Mouse (Mus musculus): ENCODE measurements at regions not wholly inside any gene's neighbourhood (a gene's known extent, or its start where the extent isn't known, plus 50 kb on each side); places are given as distances from the start of the nearest gene placed in this dataset.

DNA sequence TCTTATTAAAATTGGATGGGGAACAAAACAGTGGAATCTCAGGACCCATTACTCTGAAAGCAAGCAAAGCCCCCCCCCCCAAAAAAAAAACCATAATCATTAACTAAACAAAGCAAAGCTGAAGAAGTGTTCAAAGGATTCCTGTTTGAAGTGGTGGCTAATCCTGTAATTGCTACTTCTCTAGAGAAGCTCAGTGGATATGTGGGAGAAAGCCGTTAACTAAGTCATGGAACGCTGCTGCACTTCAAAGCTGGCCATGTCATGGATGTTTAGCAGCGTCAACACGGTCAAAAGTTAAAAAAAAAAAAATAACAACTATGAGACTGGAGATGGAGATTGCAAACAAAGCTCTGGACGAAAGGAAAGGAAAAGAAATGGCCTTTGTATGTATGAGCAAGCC lies 305.3 kb upstream of the Slc35b3 start:
- Histone ChIP-seq H3K9ac (ENCODE audit: low read length) (no peak overlapping the region), H3K9me3 (replicated peaks; ENCODE audit: control insufficient read depth, low read length) (no peaks in the 10 kb centered on the region), H3K4me2 (ENCODE audit: low read depth, low read length) (no peak overlapping the region), H3K4me3 (replicated peaks; ENCODE audit: low read length) (no peak overlapping the region), H3K27me3 (ENCODE audit: control insufficient read depth, insufficient read depth, low read length) (no peaks in the 10 kb centered on the region), H3K4me1 (ENCODE audit: control insufficient read depth, insufficient read depth, low read length) (no peaks in the 10 kb centered on the region), H3K36me3 (ENCODE audit: control insufficient read depth, insufficient read depth, low read length) (no peaks in the 10 kb centered on the region), H3K27ac (ENCODE audit: low read length) (no peak overlapping the region)
- no peak for ATAC-seq (ENCODE audit: insufficient read depth, low FRiP score)
- 56% methylated on average over 5 of the region's 5 CpGs for WGBS

DNA sequence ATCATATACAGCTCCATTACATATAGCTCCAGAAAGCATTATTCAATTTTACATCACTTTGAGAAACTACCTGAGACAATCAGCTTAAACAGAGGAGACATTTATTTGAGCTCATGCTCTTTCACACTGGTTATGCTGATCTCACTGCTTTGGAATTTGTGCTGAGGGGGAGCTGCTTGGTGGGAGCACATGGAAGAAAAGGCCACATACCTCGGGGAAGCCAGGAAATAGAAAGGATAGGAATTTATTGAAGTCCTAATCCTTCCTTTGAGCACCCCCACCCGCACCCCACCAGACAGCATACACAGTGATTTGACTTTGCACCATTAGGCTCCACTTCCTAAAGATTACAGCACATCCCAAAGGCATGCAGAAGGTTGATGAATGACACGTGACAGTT lies 296.0 kb upstream of the Slc35b3 start:
- Histone ChIP-seq H3K27ac (ENCODE audit: low read length) (no peak overlapping the region), H3K4me2 (ENCODE audit: low read depth, low read length) (no peak overlapping the region), H3K9ac (ENCODE audit: low read length) (no peak overlapping the region), H3K4me3 (replicated peaks; ENCODE audit: low read length) (no peak overlapping the region), H3K4me1 (ENCODE audit: control insufficient read depth, insufficient read depth, low read length) (no peaks in the 10 kb centered on the region), H3K27me3 (ENCODE audit: control insufficient read depth, insufficient read depth, low read length) (no peaks in the 10 kb centered on the region), H3K36me3 (ENCODE audit: control insufficient read depth, insufficient read depth, low read length) (no peaks in the 10 kb centered on the region), H3K9me3 (replicated peaks; ENCODE audit: control insufficient read depth, low read length) (no peaks in the 10 kb centered on the region)
- 33% methylated on average over 3 of the region's 3 CpGs for WGBS
- ATAC-seq (ENCODE audit: insufficient read depth, low FRiP score) = no peak

DNA sequence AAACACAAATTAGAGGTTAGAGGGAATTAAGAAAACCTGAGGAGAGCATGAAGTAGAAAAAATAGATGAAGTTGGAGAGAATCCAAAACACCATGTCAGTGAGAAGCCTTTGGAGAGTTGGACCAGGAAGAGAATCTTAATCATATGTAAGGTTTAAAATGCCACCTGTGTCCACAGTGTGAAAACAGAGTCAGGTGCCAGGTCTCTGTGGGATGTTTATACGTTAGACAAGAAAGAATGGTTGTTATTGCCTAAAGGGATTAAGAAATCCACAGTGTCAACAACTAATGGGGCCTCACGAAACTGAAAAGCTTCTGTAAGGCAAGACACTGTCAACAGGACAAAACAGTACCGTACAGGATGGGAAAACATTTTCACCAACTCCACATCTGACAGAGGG lies 294.7 kb upstream of the Slc35b3 start:
- WGBS = 57% methylated on average over 3 of the region's 3 CpGs
- Histone ChIP-seq H3K27me3 (ENCODE audit: control insufficient read depth, insufficient read depth, low read length) (no peaks in the 10 kb centered on the region), H3K9me3 (replicated peaks; ENCODE audit: control insufficient read depth, low read length) (no peaks in the 10 kb centered on the region), H3K9ac (ENCODE audit: low read length) (no peak overlapping the region), H3K36me3 (ENCODE audit: control insufficient read depth, insufficient read depth, low read length) (no peaks in the 10 kb centered on the region), H3K4me3 (replicated peaks; ENCODE audit: low read length) (no peak overlapping the region), H3K27ac (ENCODE audit: low read length) (no peak overlapping the region), H3K4me1 (ENCODE audit: control insufficient read depth, insufficient read depth, low read length) (no peaks in the 10 kb centered on the region), H3K4me2 (ENCODE audit: low read depth, low read length) (no peak overlapping the region)
- ATAC-seq (ENCODE audit: insufficient read depth, low FRiP score) = no peak

DNA sequence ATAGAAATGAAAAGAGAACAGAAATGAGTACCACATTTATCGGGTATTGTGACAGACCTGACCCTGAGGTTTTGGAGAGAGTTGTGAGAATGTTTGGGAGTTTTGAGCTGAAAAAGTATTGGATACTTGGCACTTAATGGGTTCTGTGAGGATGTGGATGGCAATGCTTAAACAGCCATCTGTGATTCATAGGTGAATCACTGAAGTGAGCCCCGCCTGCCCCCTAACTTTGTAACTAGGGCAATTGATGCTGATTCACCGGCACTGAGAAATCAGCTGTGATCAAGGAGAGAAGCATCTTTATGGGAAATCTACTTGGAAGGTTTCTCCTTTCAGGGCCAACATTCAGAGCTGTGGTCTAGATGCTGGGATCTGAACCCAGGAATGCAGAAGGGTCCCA lies 291.9 kb upstream of the Slc35b3 start:
- Histone ChIP-seq H3K4me3 (replicated peaks; ENCODE audit: low read length) (no peak overlapping the region), H3K4me2 (ENCODE audit: low read depth, low read length) (no peak overlapping the region), H3K4me1 (ENCODE audit: control insufficient read depth, insufficient read depth, low read length) (no peaks in the 10 kb centered on the region), H3K9me3 (replicated peaks; ENCODE audit: control insufficient read depth, low read length) (no peaks in the 10 kb centered on the region), H3K27ac (ENCODE audit: low read length) (no peak overlapping the region), H3K9ac (ENCODE audit: low read length) (no peak overlapping the region), H3K36me3 (ENCODE audit: control insufficient read depth, insufficient read depth, low read length) (no peaks in the 10 kb centered on the region), H3K27me3 (ENCODE audit: control insufficient read depth, insufficient read depth, low read length) (no peaks in the 10 kb centered on the region)
- 90% methylated on average over 3 of the region's 3 CpGs for WGBS
- no peak for ATAC-seq (ENCODE audit: insufficient read depth, low FRiP score)

DNA sequence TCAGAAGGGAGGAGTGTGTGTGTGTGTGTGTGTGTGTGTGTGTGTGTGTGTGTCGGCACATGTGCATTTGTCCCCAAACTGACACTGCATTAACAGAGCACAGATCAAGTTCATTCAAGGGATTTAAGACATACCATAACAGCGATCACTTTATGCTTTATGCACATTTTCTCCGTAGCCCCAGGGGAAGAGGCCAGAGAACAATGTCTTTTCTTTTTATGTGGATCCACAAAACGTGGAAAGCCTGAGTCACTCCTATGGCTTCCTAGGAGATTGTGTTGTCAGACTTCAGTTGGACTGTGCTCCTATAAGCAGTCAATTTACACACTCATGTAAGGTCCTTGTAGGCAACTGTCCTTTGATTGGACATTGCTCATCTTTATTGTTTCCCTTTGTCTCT lies 289.4 kb upstream of the Slc35b3 start:
- no peaks in the 10 kb centered on the region for H3K27me3 ChIP-seq (ENCODE audit: control insufficient read depth, insufficient read depth, low read length)
- no peaks in the 10 kb centered on the region for H3K4me1 ChIP-seq (ENCODE audit: control insufficient read depth, insufficient read depth, low read length)
- WGBS = 79% methylated on average over 4 of the region's 4 CpGs
- no peak for ATAC-seq (ENCODE audit: insufficient read depth, low FRiP score)
- no peaks in the 10 kb centered on the region for H3K36me3 ChIP-seq (ENCODE audit: control insufficient read depth, insufficient read depth, low read length)
- no peak overlapping the region for H3K4me3 ChIP-seq (replicated peaks; ENCODE audit: low read length)
- H3K27ac ChIP-seq (ENCODE audit: low read length) = no peak overlapping the region
- no peaks in the 10 kb centered on the region for H3K9me3 ChIP-seq (replicated peaks; ENCODE audit: control insufficient read depth, low read length)
- no peak overlapping the region for H3K9ac ChIP-seq (ENCODE audit: low read length)
- no peak overlapping the region for H3K4me2 ChIP-seq (ENCODE audit: low read depth, low read length)

- Histone ChIP-seq H3K4me2 (ENCODE audit: low read depth, low read length) (no peak overlapping the region), H3K4me3 (replicated peaks; ENCODE audit: low read length) (no peak overlapping the region), H3K36me3 (ENCODE audit: control insufficient read depth, insufficient read depth, low read length) (no peaks in the 10 kb centered on the region), H3K27me3 (ENCODE audit: control insufficient read depth, insufficient read depth, low read length) (no peaks in the 10 kb centered on the region), H3K4me1 (ENCODE audit: control insufficient read depth, insufficient read depth, low read length) (no peaks in the 10 kb centered on the region), H3K9ac (ENCODE audit: low read length) (no peak overlapping the region), H3K27ac (ENCODE audit: low read length) (no peak overlapping the region), H3K9me3 (replicated peaks; ENCODE audit: control insufficient read depth, low read length) (no peaks in the 10 kb centered on the region)
- ATAC-seq (ENCODE audit: insufficient read depth, low FRiP score) = no peak
- 56% methylated on average over 4 of the region's 4 CpGs for WGBS
Observed at GRCm38 (mm10) chr13:39226829-39227228, 266.2 kb upstream of the Slc35b3 start.

GRCm38 (mm10) chr13:39225651-39226050 lies 265.0 kb upstream of the Slc35b3 start:
- Histone ChIP-seq H3K36me3 (ENCODE audit: control insufficient read depth, insufficient read depth, low read length) (no peaks in the 10 kb centered on the region), H3K4me2 (ENCODE audit: low read depth, low read length) (no peak overlapping the region), H3K27me3 (ENCODE audit: control insufficient read depth, insufficient read depth, low read length) (no peaks in the 10 kb centered on the region), H3K27ac (ENCODE audit: low read length) (no peak overlapping the region), H3K4me1 (ENCODE audit: control insufficient read depth, insufficient read depth, low read length) (no peaks in the 10 kb centered on the region), H3K9me3 (replicated peaks; ENCODE audit: control insufficient read depth, low read length) (no peaks in the 10 kb centered on the region), H3K4me3 (replicated peaks; ENCODE audit: low read length) (no peak overlapping the region), H3K9ac (ENCODE audit: low read length) (no peak overlapping the region)
- no peak for ATAC-seq (ENCODE audit: insufficient read depth, low FRiP score)
- 58% methylated on average over 6 of the region's 6 CpGs for WGBS

DNA sequence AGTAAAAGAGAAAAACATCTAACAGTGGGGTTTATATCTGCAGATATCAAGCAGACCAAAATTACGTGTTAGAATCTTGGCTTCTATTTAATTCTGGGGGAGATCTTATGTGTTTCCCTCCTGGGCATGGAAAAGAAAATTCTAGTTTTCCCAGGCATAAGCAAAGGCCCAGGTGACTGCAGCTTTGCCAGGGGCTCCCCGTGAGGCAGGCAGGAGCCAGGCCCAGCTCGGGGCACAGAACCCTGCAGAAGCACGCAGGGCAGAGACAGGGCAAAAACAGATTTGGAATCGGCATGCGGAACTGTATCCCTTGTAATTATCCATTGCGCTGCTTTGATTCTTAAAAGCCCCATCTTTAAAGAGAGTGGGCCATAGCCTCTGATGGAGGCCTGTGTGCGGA lies 250.4 kb upstream of the Slc35b3 start:
- no peaks in the 10 kb centered on the region for H3K9me3 ChIP-seq (replicated peaks; ENCODE audit: control insufficient read depth, low read length)
- no peak for ATAC-seq (ENCODE audit: insufficient read depth, low FRiP score)
- no peak overlapping the region for H3K9ac ChIP-seq (ENCODE audit: low read length)
- no peak overlapping the region for H3K27ac ChIP-seq (ENCODE audit: low read length)
- H3K36me3 ChIP-seq (ENCODE audit: control insufficient read depth, insufficient read depth, low read length) = no peaks in the 10 kb centered on the region
- H3K4me2 ChIP-seq (ENCODE audit: low read depth, low read length) = no peak overlapping the region
- no peaks in the 10 kb centered on the region for H3K4me1 ChIP-seq (ENCODE audit: control insufficient read depth, insufficient read depth, low read length)
- WGBS = 86% methylated on average over 8 of the region's 8 CpGs
- H3K27me3 ChIP-seq (ENCODE audit: control insufficient read depth, insufficient read depth, low read length) = no peaks in the 10 kb centered on the region
- H3K4me3 ChIP-seq (replicated peaks; ENCODE audit: low read length) = no peak overlapping the region

DNA sequence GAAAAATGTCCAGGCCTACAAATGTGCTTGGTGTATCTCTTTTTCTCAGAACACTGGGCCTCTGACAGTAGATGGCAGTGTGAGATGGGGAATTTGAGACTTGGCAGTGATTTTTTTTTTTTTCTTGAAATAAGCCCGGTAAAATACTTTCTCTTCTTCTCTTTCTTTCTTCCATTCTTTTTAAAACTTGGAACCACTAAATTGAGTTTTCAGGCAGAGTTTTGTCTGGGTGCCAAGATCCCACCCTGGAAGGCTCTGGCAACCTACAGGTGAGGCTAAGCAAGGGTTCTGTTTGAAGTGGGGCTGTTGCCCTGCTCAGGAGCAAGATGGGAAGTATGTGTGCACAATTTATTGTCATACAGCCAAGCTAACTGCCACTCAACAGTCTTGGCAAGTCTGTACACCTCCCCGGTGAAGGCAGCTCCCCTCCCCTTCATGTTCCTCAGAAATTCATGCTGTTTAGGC lies 223.1 kb upstream of the Slc35b3 start:
- Histone ChIP-seq H3K4me3 (replicated peaks; ENCODE audit: low read length) (no peak overlapping the region), H3K9me3 (replicated peaks; ENCODE audit: control insufficient read depth, low read length) (no peaks in the 10 kb centered on the region), H3K27ac (ENCODE audit: low read length) (no peak overlapping the region), H3K9ac (ENCODE audit: low read length) (no peak overlapping the region), H3K4me1 (ENCODE audit: control insufficient read depth, insufficient read depth, low read length) (no peaks in the 10 kb centered on the region), H3K36me3 (ENCODE audit: control insufficient read depth, insufficient read depth, low read length) (no peaks in the 10 kb centered on the region), H3K27me3 (ENCODE audit: control insufficient read depth, insufficient read depth, low read length) (no peaks in the 10 kb centered on the region), H3K4me2 (ENCODE audit: low read depth, low read length) (0 out of 2 replicates have a peak overlapping the region, but pooled peaks have one; percentile 1)
- ATAC-seq (ENCODE audit: insufficient read depth, low FRiP score) = no peak; the same call in 1 of the 2 replicates
- 11% methylated on average over 2 of the region's 2 CpGs for WGBS

- Histone ChIP-seq H3K4me3 (replicated peaks; ENCODE audit: low read length) (no peak overlapping the region), H3K36me3 (ENCODE audit: control insufficient read depth, insufficient read depth, low read length) (no peaks in the 10 kb centered on the region), H3K4me1 (ENCODE audit: control insufficient read depth, insufficient read depth, low read length) (no peaks in the 10 kb centered on the region), H3K4me2 (ENCODE audit: low read depth, low read length) (no peak overlapping the region), H3K27ac (ENCODE audit: low read length) (no peak overlapping the region), H3K9ac (ENCODE audit: low read length) (no peak overlapping the region), H3K27me3 (ENCODE audit: control insufficient read depth, insufficient read depth, low read length) (no peaks in the 10 kb centered on the region), H3K9me3 (replicated peaks; ENCODE audit: control insufficient read depth, low read length) (no peaks in the 10 kb centered on the region)
- WGBS = 42% methylated on average over 2 of the region's 2 CpGs
- no peak for ATAC-seq (ENCODE audit: insufficient read depth, low FRiP score)
Observed at GRCm38 (mm10) chr13:39161980-39162379, 201.3 kb upstream of the Slc35b3 start.
